Mouse (Mus musculus) monocyte, adult 2 months (primary cell): ENCODE results near the gene Epb41l3.

Experiments used
- DNase-seq, 2 experiments: peaks; one replicate each; pipeline ENCODE4 v3.0.0; 2022; ENCODE audit warnings: low spot score in 2 of 2, low read depth in 1 of 2

Gene Epb41l3

GRCm38 (mm10) chr17:69181560-69182316 lies 106.3 kb downstream of the Epb41l3 start:
- DNase-seq, result no peak

GRCm38 (mm10) chr17:69187794-69188193 lies 112.3 kb downstream of the Epb41l3 start:
- no peak for DNase-seq

GRCm38 (mm10) chr17:69192863-69193493 lies 117.5 kb downstream of the Epb41l3 start:
- no peak for DNase-seq

GRCm38 (mm10) chr17:69194599-69194998 lies 119.1 kb downstream of the Epb41l3 start:
- DNase-seq, result no peak

- DNase-seq, result no peak
These were observed 120.3 kb downstream of the Epb41l3 start for GRCm38 (mm10) chr17:69195758-69196157.

GRCm38 (mm10) chr17:69196656-69197055 lies 121.2 kb downstream of the Epb41l3 start:
- no peak for DNase-seq

GRCm38 (mm10) chr17:69198805-69199204 lies 123.3 kb downstream of the Epb41l3 start:
- DNase-seq, result no peak

GRCm38 (mm10) chr17:69199827-69200226 lies 124.3 kb downstream of the Epb41l3 start:
- no peak for DNase-seq

GRCm38 (mm10) chr17:69200936-69201335 lies 125.5 kb downstream of the Epb41l3 start:
- DNase-seq, result no peak

GRCm38 (mm10) chr17:69205282-69205999 lies 130.0 kb downstream of the Epb41l3 start:
- no peak for DNase-seq

GRCm38 (mm10) chr17:69207562-69208312 lies 132.3 kb downstream of the Epb41l3 start:
- no peak for DNase-seq

- DNase-seq, result no peak
These were observed 135.6 kb downstream of the Epb41l3 start for GRCm38 (mm10) chr17:69211065-69211464.

GRCm38 (mm10) chr17:69216120-69216519 lies 140.6 kb downstream of the Epb41l3 start:
- no peak for DNase-seq

GRCm38 (mm10) chr17:69220849-69221248 lies 145.4 kb downstream of the Epb41l3 start:
- DNase-seq, result no peak

- DNase-seq, result no peak
These were observed 145.9 kb downstream of the Epb41l3 start for GRCm38 (mm10) chr17:69221377-69221776.

GRCm38 (mm10) chr17:69221966-69222692 lies 146.6 kb downstream of the Epb41l3 start:
- DNase-seq, result no peak

GRCm38 (mm10) chr17:69225996-69226395 lies 150.5 kb downstream of the Epb41l3 start:
- no peak for DNase-seq

GRCm38 (mm10) chr17:69227426-69228014 lies 152.0 kb downstream of the Epb41l3 start:
- DNase-seq, result no peak

GRCm38 (mm10) chr17:69229451-69229850 lies 154.0 kb downstream of the Epb41l3 start:
- no peak for DNase-seq

GRCm38 (mm10) chr17:69230131-69230621 lies 154.7 kb downstream of the Epb41l3 start:
- DNase-seq, result no peak
